Mouse (Mus musculus) midbrain, embryonic 15.5 days (tissue): ENCODE measurements around the gene Rassf2. TPM values are rescaled to one million over a fixed set of nuclear protein-coding genes. Genes with fewer than 3 reads are reported as not detected.

Source experiments
- ATAC-seq: fragments of 200-750 bp; cut with Nextera tagmentation; replicated peaks from 2 replicates; pipeline ENCODE4 v1.8.0; 2017; ENCODE audit warnings: moderate TSS enrichment
- H3K27ac ChIP-seq: fragments of 300-500 bp; sonication (generic); 2 replicates; pipeline ENCODE4 v1.5.1; 2015; ENCODE audit warnings: mild to moderate bottlenecking, inconsistent platforms
- H3K27me3 ChIP-seq: fragments of 300-500 bp; sonication (generic); replicated peaks from 2 replicates; pipeline ENCODE4 v1.6.1; 2015; ENCODE audit warnings: inconsistent platforms
- H3K36me3 ChIP-seq: fragments of 300-500 bp; sonication (generic); replicated peaks from 2 replicates; pipeline ENCODE4 v1.6.1; 2015; ENCODE audit warnings: inconsistent platforms
- H3K4me1 ChIP-seq: fragments of 300-500 bp; sonication (generic); 2 replicates; pipeline ENCODE4 v1.6.1; 2015; ENCODE audit warnings: inconsistent platforms
- H3K4me2 ChIP-seq: fragments of 300-500 bp; sonication (generic); 2 replicates; pipeline ENCODE4 v1.6.1; 2015; ENCODE audit warnings: inconsistent platforms, mild to moderate bottlenecking, moderate library complexity
- H3K4me3 ChIP-seq: fragments of 300-500 bp; sonication (generic); 2 replicates; pipeline ENCODE4 v1.5.1; 2015; ENCODE audit warnings: mild to moderate bottlenecking, inconsistent platforms
- H3K9ac ChIP-seq: fragments of 300-500 bp; sonication (generic); 2 replicates; pipeline ENCODE4 v1.6.1; 2015; ENCODE audit warnings: mild to moderate bottlenecking, inconsistent platforms
- H3K9me3 ChIP-seq: fragments of 300-500 bp; sonication (generic); 2 replicates; pipeline ENCODE4 v1.6.1; 2016; ENCODE audit warnings: inconsistent platforms
- WGBS: fragments of 180-500 bp; shearing (Covaris S2); methylation state at CpG from one replicate; pipeline ENCODE4 v1.1.7; 2015; ENCODE audit warnings: mixed read lengths; 5-methylcytosine and 5-hydroxymethylcytosine counted together
- polyA plus RNA-seq: library from polyadenylated mRNA; unstranded; fragments of >200 nt; fragmentation: Nextera tagmentation; extraction: Ambion mirVana; gene quantifications from 2 replicates; pipeline ENCODE4 v1.2.1, GENCODE M21; 2015

Rassf2 gene
- polyA plus RNA-seq, 1 experiment from 2014 or later = 27.7 TPM

GRCm38 (mm10) chr2:131946351-131946750, 83.7 kb downstream of the Rassf2 start:
- WGBS = 93% methylated on average over 16 of the region's 16 CpGs
- Histone ChIP-seq H3K4me1 (peaks cover 4% of the 10 kb centered on the region; the same call in 1 of the 2 replicates), H3K4me2 (no peak overlapping the region), H3K9me3 (no peaks in the 10 kb centered on the region), H3K4me3 (no peak overlapping the region), H3K9ac (no peak overlapping the region), H3K27me3 (peaks cover 4% of the 10 kb centered on the region; the same call in 1 of the 2 replicates), H3K36me3 (no peaks in the 10 kb centered on the region), H3K27ac (no peak overlapping the region)
- no peak for ATAC-seq

GRCm38 (mm10) chr2:131945765-131946164, 84.3 kb downstream of the Rassf2 start:
- H3K27ac ChIP-seq = no peak overlapping the region
- no peak overlapping the region for H3K4me2 ChIP-seq
- no peaks in the 10 kb centered on the region for H3K36me3 ChIP-seq
- no peak overlapping the region for H3K9ac ChIP-seq
- H3K27me3 ChIP-seq = peaks cover 3% of the 10 kb centered on the region; the same call in 1 of the 2 replicates
- no peak for ATAC-seq
- 87% methylated on average over 6 of the region's 6 CpGs for WGBS
- H3K4me1 ChIP-seq = peaks cover 3% of the 10 kb centered on the region; the same call in 1 of the 2 replicates
- no peak overlapping the region for H3K4me3 ChIP-seq
- H3K9me3 ChIP-seq = no peaks in the 10 kb centered on the region

- 88% methylated on average over 8 of the region's 8 CpGs for WGBS
- Histone ChIP-seq H3K4me1 (no peaks in the 10 kb centered on the region), H3K36me3 (no peaks in the 10 kb centered on the region), H3K27me3 (no peaks in the 10 kb centered on the region), H3K9me3 (no peaks in the 10 kb centered on the region), H3K9ac (no peak overlapping the region), H3K4me3 (no peak overlapping the region), H3K4me2 (no peak overlapping the region), H3K27ac (no peak overlapping the region)
- ATAC-seq = no peak
Observed at GRCm38 (mm10) chr2:131945225-131945624, 84.8 kb downstream of the Rassf2 start.

GRCm38 (mm10) chr2:131944370-131944769, 85.7 kb downstream of the Rassf2 start:
- H3K4me3 ChIP-seq = no peak overlapping the region
- H3K4me1 ChIP-seq = no peaks in the 10 kb centered on the region
- H3K4me2 ChIP-seq = no peak overlapping the region
- H3K27me3 ChIP-seq = no peaks in the 10 kb centered on the region
- WGBS = 9% methylated on average over 1 of the region's 1 CpGs
- no peak overlapping the region for H3K27ac ChIP-seq
- no peaks in the 10 kb centered on the region for H3K36me3 ChIP-seq
- no peaks in the 10 kb centered on the region for H3K9me3 ChIP-seq
- ATAC-seq = no peak
- H3K9ac ChIP-seq = no peak overlapping the region

- 83% methylated on average over 6 of the region's 6 CpGs for WGBS
- Histone ChIP-seq H3K4me3 (no peak overlapping the region), H3K9ac (no peak overlapping the region), H3K4me1 (no peaks in the 10 kb centered on the region), H3K27ac (no peak overlapping the region), H3K27me3 (no peaks in the 10 kb centered on the region), H3K9me3 (no peaks in the 10 kb centered on the region), H3K36me3 (peaks cover 2% of the 10 kb centered on the region; the same call in 1 of the 2 replicates), H3K4me2 (no peak overlapping the region)
- ATAC-seq = no peak
Observed at GRCm38 (mm10) chr2:131941501-131941900, 88.6 kb downstream of the Rassf2 start.

- Histone ChIP-seq H3K4me3 (no peak overlapping the region), H3K9me3 (no peaks in the 10 kb centered on the region), H3K4me2 (no peak overlapping the region), H3K9ac (no peak overlapping the region), H3K36me3 (peaks cover 2% of the 10 kb centered on the region; the same call in 1 of the 2 replicates), H3K27me3 (no peaks in the 10 kb centered on the region), H3K27ac (no peak overlapping the region), H3K4me1 (no peaks in the 10 kb centered on the region)
- WGBS = 81% methylated on average over 3 of the region's 3 CpGs
- no peak for ATAC-seq
Observed at GRCm38 (mm10) chr2:131940506-131940905, 89.6 kb downstream of the Rassf2 start.

Other genes starting within 250 kb of the Rassf2 start
- gene Erv3, start 170.5 kb downstream of the Rassf2 start, polyA plus RNA-seq = not detected in 2 replicates
- 157 and 158 TPM in 2 replicates for gene Prnp, start 120.3 kb downstream of the Rassf2 start, polyA plus RNA-seq
- not detected in 2 replicates for gene Prn, start 120.3 kb downstream of the Rassf2 start, polyA plus RNA-seq
- gene Prnd, start 79.4 kb downstream of the Rassf2 start, polyA plus RNA-seq = 10.3 and 12.6 TPM in 2 replicates
- 36.3 TPM in 2 replicates for gene Slc23a2, start 114.8 kb upstream of the Rassf2 start, polyA plus RNA-seq
- 42.9 and 48.0 TPM in 2 replicates for gene Tmem230, start 217.5 kb upstream of the Rassf2 start, polyA plus RNA-seq
- gene Pcna, start 223.1 kb upstream of the Rassf2 start, polyA plus RNA-seq = 92.3 and 96.8 TPM in 2 replicates
- gene Cds2, start 232.9 kb upstream of the Rassf2 start, polyA plus RNA-seq = 41.7 and 41.8 TPM in 2 replicates